Mouse (Mus musculus) stomach, embryonic 14.5 days (tissue): ENCODE measurements around the gene Camsap3. TPM values are rescaled to one million over a fixed set of nuclear protein-coding genes. Genes with fewer than 3 reads are reported as not detected.

Source experiments
- ATAC-seq: fragments of 200-750 bp; cut with Nextera tagmentation; 2 replicates; pipeline ENCODE4 v1.8.0; 2017; ENCODE audit warnings: low read depth, moderate TSS enrichment; ENCODE audit not compliant: insufficient number of reproducible peaks, insufficient read depth, low FRiP score
- H3K27ac ChIP-seq: fragments of 300-500 bp; sonication (generic); 2 replicates; pipeline ENCODE4 v1.5.1; 2014; ENCODE audit warnings: mild to moderate bottlenecking, low read length, moderate library complexity, mixed read lengths
- H3K27me3 ChIP-seq: fragments of 300-500 bp; sonication (generic); 2 replicates; pipeline ENCODE4 v1.6.1; 2014; ENCODE audit warnings: low read length, control low read depth, mixed read lengths; ENCODE audit not compliant: control insufficient read depth, insufficient read depth
- H3K36me3 ChIP-seq: fragments of 300-500 bp; sonication (generic); 2 replicates; pipeline ENCODE4 v1.6.1; 2014; ENCODE audit warnings: mild to moderate bottlenecking, control low read depth, low read length, moderate library complexity, mixed read lengths; ENCODE audit not compliant: control insufficient read depth, insufficient read depth
- H3K4me1 ChIP-seq: fragments of 300-500 bp; sonication (generic); 2 replicates; pipeline ENCODE4 v1.6.1; 2014; ENCODE audit warnings: low read length, control low read depth, mixed read lengths; ENCODE audit not compliant: control insufficient read depth, insufficient read depth
- H3K4me2 ChIP-seq: fragments of 300-500 bp; sonication (generic); replicated peaks from 2 replicates; pipeline ENCODE4 v1.6.1; 2014; ENCODE audit warnings: low read depth, low read length, control low read depth
- H3K4me3 ChIP-seq: fragments of 300-500 bp; sonication (generic); 2 replicates; pipeline ENCODE4 v1.5.1; 2014; ENCODE audit warnings: low read depth, low read length, control low read depth
- H3K9ac ChIP-seq: fragments of 300-500 bp; sonication (generic); replicated peaks from 2 replicates; pipeline ENCODE4 v1.6.1; 2014; ENCODE audit warnings: low read depth, mild to moderate bottlenecking, control low read depth, low read length, moderate library complexity, mixed read lengths
- H3K9me3 ChIP-seq: fragments of 300-500 bp; sonication (generic); 2 replicates; pipeline ENCODE4 v1.6.1; 2016; ENCODE audit warnings: low read depth, low read length, control low read depth; ENCODE audit not compliant: control insufficient read depth
- WGBS: fragments of 180-500 bp; shearing (Covaris S2); extraction: QIAGEN DNeasy Blood & Tissue Kit; methylation state at CpG from one replicate; pipeline ENCODE4 v1.1.7; 2014; 5-methylcytosine and 5-hydroxymethylcytosine counted together
- polyA plus RNA-seq: library from polyadenylated mRNA; unstranded; fragments of >200 nt; fragmentation: Nextera tagmentation; extraction: Ambion mirVana; gene quantifications from 2 replicates; pipeline ENCODE4 v1.2.1, GENCODE M21; 2014

Gene Camsap3
- polyA plus RNA-seq, 1 experiment from 2014 or later = 15.3 TPM

- no peak within 1 kb of the TSS for H3K27ac ChIP-seq
- H3K4me1 ChIP-seq = no peaks in the 10 kb centered on the region
- no peaks in the 10 kb centered on the region for H3K27me3 ChIP-seq
- no peaks in the 10 kb centered on the region for H3K36me3 ChIP-seq
- ATAC-seq = no peak
- WGBS = 66% methylated on average over 3 of the region's 3 CpGs
- no peak within 1 kb of the TSS for H3K4me2 ChIP-seq
- H3K9me3 ChIP-seq = no peaks in the 10 kb centered on the region
- H3K4me3 ChIP-seq = no peak within 1 kb of the TSS
- H3K9ac ChIP-seq = no peak within 1 kb of the TSS
Measured at GRCm38 (mm10) chr8:3655526-3655925, 68.4 kb downstream of the Camsap3 start, which contains the start of gene Retn. Gene Retn (plus strand): TSS chr8:3655770.

- 27% methylated on average over 7 of the region's 7 CpGs for WGBS
- no peaks in the 10 kb centered on the region for H3K9me3 ChIP-seq
- no peaks in the 10 kb centered on the region for H3K4me1 ChIP-seq
- H3K4me3 ChIP-seq = no peak overlapping the region
- no peak overlapping the region for H3K27ac ChIP-seq
- H3K27me3 ChIP-seq = no peaks in the 10 kb centered on the region
- no peak overlapping the region for H3K9ac ChIP-seq
- ATAC-seq = no peak; the same call in 1 of the 2 replicates
- no peaks in the 10 kb centered on the region for H3K36me3 ChIP-seq
- H3K4me2 ChIP-seq = no peak overlapping the region
Measured at GRCm38 (mm10) chr8:3656725-3657381, 69.8 kb downstream of the Camsap3 start.

Other genes with a start within 250 kb of the Camsap3 start
- gene A430078G23Rik, start 233.9 kb upstream of the Camsap3 start, polyA plus RNA-seq = 0.27 and 0.39 TPM in 2 replicates
- gene Arhgef18, start 194.3 kb upstream of the Camsap3 start, polyA plus RNA-seq = 9.6 and 13.2 TPM in 2 replicates
- 3.9 and 6.2 TPM in 2 replicates for gene Pex11g, start 119.6 kb upstream of the Camsap3 start, polyA plus RNA-seq
- not detected in 2 replicates for gene Tex45, start 116.4 kb upstream of the Camsap3 start, polyA plus RNA-seq
- gene Zfp358, start 94.2 kb upstream of the Camsap3 start, polyA plus RNA-seq = 29.6 and 32.3 TPM in 2 replicates
- 34.3 and 39.0 TPM in 2 replicates for gene Mcoln1, start 86.8 kb upstream of the Camsap3 start, polyA plus RNA-seq
- gene Pnpla6, start 71.9 kb upstream of the Camsap3 start, polyA plus RNA-seq = 24.6 and 27.2 TPM in 2 replicates
- 1.2 and 1.6 TPM in 2 replicates for gene C330021F23Rik, start 19.3 kb upstream of the Camsap3 start, polyA plus RNA-seq
- 49.7 and 53.9 TPM in 2 replicates for gene Xab2, start 34.0 kb downstream of the Camsap3 start, polyA plus RNA-seq
- gene Pet100, start 34.3 kb downstream of the Camsap3 start, polyA plus RNA-seq = 92.0 and 106 TPM in 2 replicates
- gene Pcp2, start 38.3 kb downstream of the Camsap3 start, polyA plus RNA-seq = 0.56 TPM in 1 of 2 replicates, not detected in the other
- 92.1 and 103 TPM in 2 replicates for gene Stxbp2, start 43.7 kb downstream of the Camsap3 start, polyA plus RNA-seq
- 0.31 TPM in 1 of 2 replicates, not detected in the other for gene Retn, start 68.5 kb downstream of the Camsap3 start, polyA plus RNA-seq
- 0.27 and 0.62 TPM in 2 replicates for gene Mcemp1, start 78.5 kb downstream of the Camsap3 start, polyA plus RNA-seq
- 15.2 and 19.4 TPM in 2 replicates for gene Fcor, start 85.1 kb downstream of the Camsap3 start, polyA plus RNA-seq
- 27.5 and 30.6 TPM in 2 replicates for gene Trappc5, start 89.0 kb downstream of the Camsap3 start, polyA plus RNA-seq
- gene Fcer2a, start 106.9 kb downstream of the Camsap3 start, polyA plus RNA-seq = not detected in 2 replicates
- gene Clec4g, start 133.4 kb downstream of the Camsap3 start, polyA plus RNA-seq = not detected in 2 replicates
- gene Cd209a, start 161.7 kb downstream of the Camsap3 start, polyA plus RNA-seq = not detected in 2 replicates